Mouse (Mus musculus) large intestine, adult 2 months (tissue): ENCODE data around the gene Evi2. TPM values are rescaled to one million over a fixed set of nuclear protein-coding genes. Genes with fewer than 3 reads are reported as not detected.

Experiments
- polyA plus RNA-seq: library from polyadenylated mRNA; depleted of rRNA; stranded (reverse); fragments of >200 nt; gene quantifications from 2 replicates; pipeline ENCODE4 v1.2.3, GENCODE M21; 2012; rRNA removed

The Evi2 gene
- polyA plus RNA-seq, 1 experiment, result 0.24 TPM

Other genes starting within 250 kb of the Evi2 start
- not detected in 2 replicates for gene Gm9964, start 233.7 kb downstream of the Evi2 start, polyA plus RNA-seq
- gene Nf1, start 190.9 kb downstream of the Evi2 start, polyA plus RNA-seq, result 5.3 and 9.2 TPM in 2 replicates
- 0.05 and 0.08 TPM in 2 replicates for gene Omg, start 26.5 kb downstream of the Evi2 start, polyA plus RNA-seq
- 8.9 and 9.0 TPM in 2 replicates for gene Evi2b, start 6.8 kb downstream of the Evi2 start, polyA plus RNA-seq
- gene Evi2a, start within 50 bp of the Evi2 start, polyA plus RNA-seq, result 4.9 and 8.7 TPM in 2 replicates
- 4.7 and 8.7 TPM in 2 replicates for gene Rab11fip4, start 60.6 kb upstream of the Evi2 start, polyA plus RNA-seq